Mouse (Mus musculus) cerebellum, adult 2 months (tissue): ENCODE measurements around the gene Il22ra2. TPM values are rescaled to one million over a fixed set of nuclear protein-coding genes. Genes with fewer than 3 reads are reported as not detected.

Source experiments
- DNase-seq, 2 experiments: peaks; one replicate each; pipeline ENCODE4 v3.0.0; 2021
- H3K27ac ChIP-seq: fragments of 200-500 bp; 2 replicates; pipeline ENCODE4 v1.5.1; 2012; ENCODE audit warnings: low read length, control low read depth, inconsistent platforms; ENCODE audit not compliant: insufficient read depth
- H3K27me3 ChIP-seq: fragments of 200-500 bp; 2 replicates; pipeline ENCODE4 v1.6.1; 2012; ENCODE audit warnings: inconsistent platforms, mild to moderate bottlenecking, low read length, moderate library complexity; ENCODE audit not compliant: control insufficient read depth, insufficient read depth
- H3K4me1 ChIP-seq: fragments of 200-500 bp; 2 replicates; pipeline ENCODE4 v1.6.1; 2011; ENCODE audit warnings: low read length; ENCODE audit not compliant: control insufficient read depth, insufficient read depth
- H3K4me3 ChIP-seq: fragments of 200-500 bp; replicated peaks from 2 replicates; pipeline ENCODE3; 2011; ENCODE audit warnings: mild to moderate bottlenecking, low read depth, low read length, control low read depth; ENCODE audit not compliant: insufficient read depth
- CTCF ChIP-seq: fragments of 200-500 bp; IDR thresholded peaks from 2 replicates; pipeline ENCODE4 v1.5.1; 2011; ENCODE audit warnings: low read depth, mild to moderate bottlenecking, control low read depth, low read length, moderate library complexity, borderline replicate concordance; ENCODE audit not compliant: insufficient read depth
- POLR2A ChIP-seq: fragments of 200-500 bp; IDR thresholded peaks from 2 replicates; pipeline ENCODE4 v1.6.1; 2011; ENCODE audit warnings: low read length, control low read depth, borderline replicate concordance; ENCODE audit not compliant: insufficient read depth
- WGBS: fragments of 180-500 bp; shearing (Covaris S2); methylation state at CpG from one replicate; pipeline ENCODE4 v1.1.7; 2018; 5-methylcytosine and 5-hydroxymethylcytosine counted together
- polyA plus RNA-seq: library from polyadenylated mRNA; depleted of rRNA; stranded (reverse); fragments of >200 nt; gene quantifications from 2 replicates; pipeline ENCODE4 v1.2.3, GENCODE M21; 2012

Gene Il22ra2
- polyA plus RNA-seq, 1 experiment: not detected

GRCm38 (mm10) chr10:19584064-19584463 is 37.7 kb upstream of the Il22ra2 start:
- TF ChIP-seq POLR2A: no peak
- no peak for TF ChIP-seq CTCF
- no peaks in the 10 kb centered on the region for H3K4me1 ChIP-seq
- DNase-seq: no peak
- WGBS: 90% methylated on average over 2 of the region's 2 CpGs
- no peaks in the 10 kb centered on the region for H3K27me3 ChIP-seq
- no peak overlapping the region for H3K4me3 ChIP-seq
- H3K27ac ChIP-seq: no peak overlapping the region

DNA sequence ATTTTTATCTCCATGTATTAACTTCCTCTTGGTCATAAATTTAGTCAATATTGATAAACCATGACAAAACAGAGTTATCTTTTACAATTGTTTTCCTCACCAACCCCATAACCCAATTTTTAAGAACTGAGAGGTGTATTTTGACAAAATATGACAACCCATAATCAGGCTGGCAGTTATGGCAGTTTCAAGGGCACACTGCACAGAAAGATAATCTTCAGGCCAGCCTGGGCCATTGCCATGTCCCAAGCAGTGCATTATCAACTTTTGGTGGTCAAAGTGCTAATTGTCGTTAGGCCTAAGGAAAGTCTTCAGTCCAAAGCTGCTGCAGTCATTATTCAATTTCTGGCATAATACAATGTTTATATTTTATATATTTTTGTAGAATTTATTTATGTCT is 37.0 kb upstream of the Il22ra2 start:
- TF ChIP-seq CTCF (no peak), POLR2A (no peak)
- WGBS: 89% methylated on average over 1 of the region's 1 CpGs
- no peak for DNase-seq
- Histone ChIP-seq H3K4me3 (no peak overlapping the region), H3K27me3 (no peaks in the 10 kb centered on the region), H3K27ac (no peak overlapping the region), H3K4me1 (no peaks in the 10 kb centered on the region)

DNA sequence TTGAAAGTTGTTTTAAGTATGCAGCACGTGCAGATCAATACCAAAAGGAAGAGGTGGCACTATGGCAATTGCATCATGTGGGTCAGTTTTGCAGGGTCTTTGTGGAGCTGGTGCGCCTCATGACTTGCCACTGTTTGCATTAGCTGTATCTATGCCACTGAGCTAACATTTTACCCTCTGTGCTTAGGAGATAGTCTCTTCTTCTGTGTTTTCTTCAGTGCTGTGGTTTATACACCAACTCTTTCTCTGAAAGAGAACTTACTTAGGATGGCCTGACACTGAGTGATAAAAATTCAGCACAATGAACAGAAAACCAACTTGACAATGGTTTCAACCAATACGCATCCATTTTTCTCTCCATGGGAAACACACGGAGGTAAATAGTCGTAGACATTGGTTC is 35.9 kb upstream of the Il22ra2 start:
- Histone ChIP-seq H3K27me3 (no peaks in the 10 kb centered on the region), H3K4me3 (no peak overlapping the region), H3K4me1 (no peaks in the 10 kb centered on the region), H3K27ac (no peak overlapping the region)
- no peak for TF ChIP-seq CTCF
- TF ChIP-seq POLR2A: no peak
- no peak for DNase-seq
- 96% methylated on average over 5 of the region's 5 CpGs for WGBS

DNA sequence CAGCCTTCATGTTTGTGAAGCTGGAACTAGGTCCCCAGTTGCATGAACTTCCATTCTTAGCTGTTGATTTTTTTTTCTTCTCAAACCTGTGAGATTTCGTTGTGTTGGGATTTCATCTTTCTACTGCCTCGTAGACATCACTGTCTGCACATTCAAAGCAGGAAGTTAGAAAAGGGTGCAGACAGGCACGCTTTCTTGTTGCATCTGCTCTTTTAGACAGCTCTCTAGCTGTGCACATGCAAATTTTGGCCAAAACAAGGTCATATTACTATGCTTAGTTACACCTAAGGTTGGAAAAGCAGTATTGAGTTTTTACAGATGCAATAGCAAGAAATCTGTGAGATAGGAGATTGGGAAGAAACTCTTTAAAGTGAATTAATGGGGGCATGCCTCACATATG is 34.5 kb upstream of the Il22ra2 start:
- WGBS: 78% methylated on average over 3 of the region's 3 CpGs
- no peak for DNase-seq
- TF ChIP-seq CTCF (no peak), POLR2A (no peak)
- H3K4me1 ChIP-seq: no peaks in the 10 kb centered on the region
- no peak overlapping the region for H3K4me3 ChIP-seq
- H3K27ac ChIP-seq: no peak overlapping the region
- no peaks in the 10 kb centered on the region for H3K27me3 ChIP-seq

GRCm38 (mm10) chr10:19589626-19590025 is 32.2 kb upstream of the Il22ra2 start:
- peaks cover 5% of the 10 kb centered on the region; the same call in 1 of the 2 replicates for H3K4me1 ChIP-seq
- DNase-seq: no peak
- no peak for TF ChIP-seq CTCF
- TF ChIP-seq POLR2A: no peak
- 82% methylated on average over 12 of the region's 12 CpGs for WGBS
- no peak overlapping the region for H3K4me3 ChIP-seq
- no peaks in the 10 kb centered on the region for H3K27me3 ChIP-seq
- no peak overlapping the region for H3K27ac ChIP-seq

GRCm38 (mm10) chr10:19591286-19591640 is 30.5 kb upstream of the Il22ra2 start:
- WGBS: 33% methylated on average over 6 of the region's 6 CpGs
- no peak for DNase-seq
- Histone ChIP-seq H3K4me1 (peaks cover 5% of the 10 kb centered on the region; the same call in 1 of the 2 replicates), H3K27ac (no peak overlapping the region), H3K4me3 (peak overlapping the region; percentile 78), H3K27me3 (no peaks in the 10 kb centered on the region)
- TF ChIP-seq CTCF (no peak), POLR2A (no peak)

DNA sequence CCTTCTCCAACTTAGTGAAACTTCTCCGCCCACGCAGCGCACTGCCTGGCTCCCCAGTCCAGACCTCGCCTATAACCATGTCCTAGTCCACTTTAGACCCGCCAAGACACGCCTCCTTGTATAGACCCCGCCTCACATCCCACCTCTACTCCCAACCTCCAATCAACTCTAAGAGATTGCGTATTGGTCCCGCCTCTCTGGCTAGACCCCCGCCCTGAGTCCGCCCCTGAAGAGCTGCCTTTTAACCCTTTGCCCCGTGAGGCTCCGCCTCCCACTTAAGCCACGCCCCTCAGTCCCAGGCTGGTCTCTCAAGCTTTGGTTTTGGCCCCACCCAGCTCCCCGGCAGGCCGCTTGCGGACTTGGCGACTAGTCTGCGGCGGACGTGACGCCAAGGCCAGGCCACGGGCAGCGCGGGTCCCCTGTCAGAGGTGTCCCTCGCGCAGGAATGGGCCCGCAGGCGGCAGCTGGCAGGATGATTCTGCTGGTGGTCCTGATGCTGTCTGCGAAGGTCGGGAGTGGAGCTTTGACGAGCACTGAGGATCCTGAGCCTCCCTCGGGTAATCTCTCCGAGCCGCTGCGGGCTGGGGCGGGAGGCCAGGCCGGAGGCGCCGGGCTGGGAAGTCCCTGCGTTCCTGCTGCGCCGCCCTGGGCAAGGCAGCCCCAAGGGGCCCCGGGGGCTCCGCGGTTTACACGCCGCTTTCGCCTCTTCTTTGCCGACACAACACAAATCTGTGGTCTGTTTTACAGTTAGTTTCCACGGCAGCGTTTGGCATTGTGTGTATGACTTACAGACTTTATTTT is 30.0 kb upstream of the Il22ra2 start, which contains the start of gene Ifngr1:
TSS of gene Ifngr1 (plus strand) at position 309 of the 801 bp plus-strand sequence.
- peaks cover 5% of the 10 kb centered on the region; the same call in 1 of the 2 replicates for H3K4me1 ChIP-seq
- H3K27me3 ChIP-seq: no peaks in the 10 kb centered on the region
- peak; percentile 98 to 99 for DNase-seq
- under 1% methylated on average over 52 of the region's 52 CpGs for WGBS
- TF ChIP-seq CTCF: no peak
- TF ChIP-seq POLR2A: peak; percentile 63; the same call in 1 of the 2 replicates
- peak within 1 kb of the TSS; percentile 78 for H3K4me3 ChIP-seq
- H3K27ac ChIP-seq: no peak within 1 kb of the TSS

- Histone ChIP-seq H3K4me1 (peaks cover 5% of the 10 kb centered on the region; the same call in 1 of the 2 replicates), H3K27ac (no peak overlapping the region), H3K27me3 (no peaks in the 10 kb centered on the region), H3K4me3 (peak overlapping the region; percentile 78)
- no peak for TF ChIP-seq CTCF
- TF ChIP-seq POLR2A: no peak
- peak in 1 of 2 experiments; percentile 13 for DNase-seq
- under 1% methylated on average over 3 of the region's 3 CpGs for WGBS
Measured at GRCm38 (mm10) chr10:19592556-19592955, 29.2 kb upstream of the Il22ra2 start.
